Mouse (Mus musculus) spleen, adult 18-20 months (tissue): ENCODE results near the gene Acox3.

Experiments used
- DNase-seq, 2 experiments: peaks; one replicate each; pipeline ENCODE4 v3.0.0; 2022; ENCODE audit warnings: mixed read lengths in 2 of 2

Acox3 gene

DNA sequence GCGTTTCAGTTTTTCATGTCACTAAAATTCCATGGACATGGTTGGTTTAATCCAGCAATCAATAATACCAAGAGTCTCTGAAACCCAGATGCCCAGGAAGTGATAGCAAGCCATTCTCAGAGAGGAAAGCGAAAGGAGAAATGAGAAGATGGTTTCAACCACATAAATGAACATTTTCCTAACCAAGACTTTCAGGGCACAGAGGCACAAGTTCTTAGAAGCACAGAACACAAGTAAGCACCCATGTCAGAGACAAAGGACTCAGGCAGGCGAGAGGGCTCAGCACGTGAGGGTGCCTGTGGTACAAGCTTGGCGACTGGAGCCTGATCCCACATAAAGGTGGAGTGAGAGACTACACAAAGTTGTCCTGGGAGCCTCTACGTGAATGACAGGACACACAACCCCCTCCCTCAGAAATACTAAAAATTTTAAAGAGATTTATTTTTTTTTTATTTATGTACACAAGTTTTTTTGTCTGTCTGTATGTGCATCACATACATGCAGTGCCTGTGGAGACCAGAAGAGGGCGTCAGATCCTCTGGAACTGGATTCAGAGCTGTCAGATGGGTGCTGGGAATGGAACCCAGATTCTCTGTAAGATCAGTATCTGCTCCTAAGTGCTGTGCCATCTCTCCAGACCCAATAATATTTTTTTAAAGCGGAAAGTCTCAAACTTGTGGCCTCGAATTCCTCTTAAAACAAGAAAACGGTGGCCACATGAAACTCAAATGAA, 73.1 kb downstream of the Acox3 start:
- no peak for DNase-seq

- no peak for DNase-seq
These were observed 76.7 kb downstream of the Acox3 start for GRCm38 (mm10) chr5:35659503-35659902.

DNA sequence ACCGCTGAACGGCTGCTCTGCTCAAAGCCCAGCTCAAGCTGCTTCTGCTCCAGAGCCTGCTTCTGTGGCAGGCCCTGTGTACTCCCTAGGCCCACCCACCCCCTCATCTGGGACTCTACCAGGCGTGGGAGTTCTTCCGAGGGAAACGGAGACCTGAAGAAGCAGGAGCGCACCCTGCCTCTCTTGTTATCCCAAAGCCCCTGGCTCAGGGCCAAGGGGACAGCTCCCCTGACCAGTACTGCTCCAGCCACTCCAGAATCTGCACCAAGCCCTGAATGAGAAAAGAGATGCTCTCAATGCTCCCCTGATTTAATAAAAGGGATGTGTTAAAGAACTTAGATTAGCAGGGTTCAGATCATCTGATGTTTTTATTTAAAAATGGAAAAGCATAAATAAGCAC, 78.4 kb downstream of the Acox3 start:
- no peak for DNase-seq

- DNase-seq, result no peak
These were observed 79.2 kb downstream of the Acox3 start for GRCm38 (mm10) chr5:35662021-35662545.
